Mouse (Mus musculus): ENCODE measurements at regions not wholly inside any gene's neighbourhood (a gene's known extent, or its start where the extent isn't known, plus 50 kb on each side); places are given as distances from the start of the nearest gene placed in this dataset.
A peak's percentile ranks its signal among the peaks of the same experiment; 100 is the strongest.

DNA sequence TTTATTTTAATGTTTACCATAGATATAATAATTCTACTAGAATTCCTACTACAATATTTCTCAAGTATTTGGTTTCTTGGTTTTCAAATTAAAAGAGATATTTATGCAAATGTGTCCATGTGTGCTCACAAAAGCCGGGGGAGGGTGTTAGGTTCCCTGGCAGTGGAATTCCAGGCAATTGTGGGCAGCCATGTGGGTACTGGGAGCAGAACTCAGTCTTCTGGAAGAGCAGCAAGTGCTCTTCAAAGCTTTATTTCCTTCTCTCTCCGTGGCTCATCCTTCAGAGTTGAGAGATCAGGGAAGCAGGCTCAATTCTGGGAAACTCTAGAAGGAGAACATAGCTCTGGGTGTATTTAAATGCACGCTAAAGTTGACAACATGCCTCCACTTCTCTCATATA, 178.8 kb upstream of the Fat4 start:
- H3K36me3 ChIP-seq (ENCODE audit: control insufficient read depth, insufficient read depth) = no peaks in the 10 kb centered on the region
- WGBS = 75% methylated on average over 3 of the region's 3 CpGs
- H3K4me2 ChIP-seq (ENCODE audit: low read length) = no peak overlapping the region
- ATAC-seq = no peak
- peaks cover 16% of the 10 kb centered on the region for H3K4me1 ChIP-seq (replicated peaks; ENCODE audit: control insufficient read depth, insufficient read depth, low read length)
- no peak overlapping the region for H3K9ac ChIP-seq (replicated peaks; ENCODE audit: low read depth, low read length)
- no peaks in the 10 kb centered on the region for H3K9me3 ChIP-seq (ENCODE audit: control insufficient read depth, low read length)
- no peak overlapping the region for H3K27ac ChIP-seq (ENCODE audit: low read length)
- H3K4me3 ChIP-seq (replicated peaks; ENCODE audit: low read length) = no peak overlapping the region
- no peaks in the 10 kb centered on the region for H3K27me3 ChIP-seq (replicated peaks; ENCODE audit: control insufficient read depth, insufficient read depth, low read length)

DNA sequence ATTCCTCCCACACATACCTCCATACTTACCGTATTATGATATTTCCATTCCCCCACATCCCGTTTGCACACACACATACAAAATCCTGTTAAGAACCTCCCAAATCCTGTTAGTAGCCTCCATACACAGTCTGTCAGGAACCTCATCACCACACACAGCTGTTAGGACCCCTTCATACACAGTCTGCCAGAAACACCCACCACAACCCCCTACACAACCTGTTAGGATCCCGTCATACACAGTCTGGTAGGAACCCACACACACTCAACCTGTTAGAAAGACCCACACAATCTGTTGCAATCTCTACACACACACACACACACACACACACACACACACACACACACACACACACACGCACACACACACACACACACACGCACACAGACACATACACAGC, 187.5 kb upstream of the Fat4 start:
- 82% methylated on average over 5 of the region's 5 CpGs for WGBS
- ATAC-seq = 0 out of 2 replicates have a peak, but pooled peaks have one; percentile 18
- Histone ChIP-seq H3K27me3 (replicated peaks; ENCODE audit: control insufficient read depth, insufficient read depth, low read length) (no peaks in the 10 kb centered on the region), H3K9me3 (ENCODE audit: control insufficient read depth, low read length) (no peaks in the 10 kb centered on the region), H3K27ac (ENCODE audit: low read length) (no peak overlapping the region), H3K4me2 (ENCODE audit: low read length) (no peak overlapping the region), H3K4me1 (replicated peaks; ENCODE audit: control insufficient read depth, insufficient read depth, low read length) (peaks cover 9% of the 10 kb centered on the region; the same call in 1 of the 2 replicates), H3K9ac (replicated peaks; ENCODE audit: low read depth, low read length) (no peak overlapping the region), H3K4me3 (replicated peaks; ENCODE audit: low read length) (no peak overlapping the region), H3K36me3 (ENCODE audit: control insufficient read depth, insufficient read depth) (no peaks in the 10 kb centered on the region)

DNA sequence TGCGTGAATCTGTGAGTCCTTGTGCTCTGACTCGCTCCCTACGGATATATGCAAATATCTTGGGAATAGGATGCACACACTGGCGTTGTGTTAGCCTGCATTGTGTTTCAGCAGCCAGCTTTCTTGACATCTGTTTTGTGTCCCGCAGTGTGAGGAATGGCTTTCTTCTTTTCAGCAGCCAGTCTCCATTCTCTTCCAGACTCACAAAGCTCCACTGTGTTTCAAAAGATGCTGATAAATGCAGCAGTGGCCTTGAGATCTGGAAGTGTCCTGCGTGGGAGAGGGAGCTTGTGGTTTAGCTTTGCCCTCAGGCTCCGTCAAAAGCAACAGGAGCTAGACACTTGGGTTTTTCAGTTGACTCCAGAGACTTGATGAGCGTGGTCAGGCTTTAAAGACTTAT, 188.9 kb upstream of the Fat4 start:
- Histone ChIP-seq H3K36me3 (ENCODE audit: control insufficient read depth, insufficient read depth) (no peaks in the 10 kb centered on the region), H3K27me3 (replicated peaks; ENCODE audit: control insufficient read depth, insufficient read depth, low read length) (no peaks in the 10 kb centered on the region), H3K4me2 (ENCODE audit: low read length) (no peak overlapping the region), H3K27ac (ENCODE audit: low read length) (no peak overlapping the region), H3K9me3 (ENCODE audit: control insufficient read depth, low read length) (no peaks in the 10 kb centered on the region), H3K4me1 (replicated peaks; ENCODE audit: control insufficient read depth, insufficient read depth, low read length) (peaks cover 9% of the 10 kb centered on the region; the same call in 1 of the 2 replicates), H3K9ac (replicated peaks; ENCODE audit: low read depth, low read length) (no peak overlapping the region), H3K4me3 (replicated peaks; ENCODE audit: low read length) (no peak overlapping the region)
- 7% methylated on average over 8 of the region's 8 CpGs for WGBS
- ATAC-seq = peak; percentile 61

DNA sequence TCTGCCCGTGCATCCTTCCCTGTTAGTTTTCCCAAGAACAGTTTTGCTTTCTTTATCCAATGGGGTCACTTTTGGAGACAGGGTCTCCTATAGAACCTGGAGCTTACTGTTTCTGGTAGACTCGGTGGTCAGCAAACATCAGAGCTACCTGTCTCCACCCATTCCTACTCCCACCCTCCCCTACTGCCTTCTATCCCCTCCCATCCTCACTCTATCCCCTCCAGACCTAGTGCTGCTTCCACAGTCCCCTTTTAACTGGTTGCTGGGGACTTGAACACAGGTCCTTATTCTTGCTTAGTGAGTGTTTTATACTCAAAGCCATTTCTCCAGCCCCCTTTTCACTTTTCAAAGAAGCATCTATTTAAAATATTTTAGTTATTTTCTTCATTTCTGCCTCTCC, 189.4 kb upstream of the Fat4 start:
- Histone ChIP-seq H3K9me3 (ENCODE audit: control insufficient read depth, low read length) (no peaks in the 10 kb centered on the region), H3K4me1 (replicated peaks; ENCODE audit: control insufficient read depth, insufficient read depth, low read length) (peaks cover 9% of the 10 kb centered on the region; the same call in 1 of the 2 replicates), H3K27me3 (replicated peaks; ENCODE audit: control insufficient read depth, insufficient read depth, low read length) (no peaks in the 10 kb centered on the region), H3K27ac (ENCODE audit: low read length) (no peak overlapping the region), H3K4me2 (ENCODE audit: low read length) (no peak overlapping the region), H3K9ac (replicated peaks; ENCODE audit: low read depth, low read length) (no peak overlapping the region), H3K36me3 (ENCODE audit: control insufficient read depth, insufficient read depth) (no peaks in the 10 kb centered on the region), H3K4me3 (replicated peaks; ENCODE audit: low read length) (no peak overlapping the region)
- 79% methylated on average over 2 of the region's 2 CpGs for WGBS
- no peak for ATAC-seq

DNA sequence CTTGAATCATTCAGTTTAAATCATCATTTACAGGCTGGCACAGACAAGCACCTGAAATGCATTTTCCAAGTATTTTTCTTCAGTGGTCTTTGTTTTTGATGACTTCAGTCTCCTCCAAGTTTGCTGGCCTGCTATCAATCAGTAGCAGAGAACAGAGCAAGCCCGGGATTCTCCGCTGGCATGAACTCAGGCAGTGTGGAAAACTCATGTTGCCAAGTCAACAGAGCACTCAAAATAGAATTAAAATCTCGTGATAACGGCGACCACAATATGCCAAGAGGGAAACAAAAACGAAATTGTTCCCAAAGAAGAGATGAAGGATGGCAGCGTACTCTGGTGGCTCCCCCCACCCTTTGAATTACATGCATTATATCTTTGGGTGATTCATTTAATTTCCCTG, 190.9 kb upstream of the Fat4 start:
- no peak overlapping the region for H3K9ac ChIP-seq (replicated peaks; ENCODE audit: low read depth, low read length)
- peaks cover 9% of the 10 kb centered on the region; the same call in 1 of the 2 replicates for H3K4me1 ChIP-seq (replicated peaks; ENCODE audit: control insufficient read depth, insufficient read depth, low read length)
- H3K27ac ChIP-seq (ENCODE audit: low read length) = no peak overlapping the region
- 50% methylated on average over 7 of the region's 7 CpGs for WGBS
- no peak overlapping the region for H3K4me3 ChIP-seq (replicated peaks; ENCODE audit: low read length)
- 0 out of 2 replicates have a peak, but pooled peaks have one; percentile 28 for ATAC-seq
- no peaks in the 10 kb centered on the region for H3K27me3 ChIP-seq (replicated peaks; ENCODE audit: control insufficient read depth, insufficient read depth, low read length)
- H3K9me3 ChIP-seq (ENCODE audit: control insufficient read depth, low read length) = no peaks in the 10 kb centered on the region
- no peaks in the 10 kb centered on the region for H3K36me3 ChIP-seq (ENCODE audit: control insufficient read depth, insufficient read depth)
- H3K4me2 ChIP-seq (ENCODE audit: low read length) = no peak overlapping the region

DNA sequence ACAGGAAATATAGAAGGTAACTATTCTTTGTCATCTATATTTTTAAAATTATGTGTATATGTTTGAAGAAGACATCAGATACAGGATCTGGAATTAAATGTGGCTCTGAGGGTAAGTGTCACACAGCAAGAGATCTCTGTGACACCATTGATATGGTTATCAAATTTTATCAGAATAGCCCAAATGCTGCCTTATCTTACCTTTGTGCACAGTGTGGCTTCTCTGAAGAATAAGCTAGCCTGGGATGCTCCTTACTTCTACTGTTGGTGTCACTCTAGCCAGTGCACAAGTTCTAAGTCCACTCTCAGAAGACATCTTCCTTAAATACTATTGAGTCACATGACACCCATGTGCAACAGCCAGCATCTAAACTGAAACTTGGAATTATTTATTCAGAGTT, 194.0 kb upstream of the Fat4 start:
- no peak overlapping the region for H3K4me2 ChIP-seq (ENCODE audit: low read length)
- no peak overlapping the region for H3K4me3 ChIP-seq (replicated peaks; ENCODE audit: low read length)
- peaks cover 2% of the 10 kb centered on the region; the same call in 1 of the 2 replicates for H3K4me1 ChIP-seq (replicated peaks; ENCODE audit: control insufficient read depth, insufficient read depth, low read length)
- no peaks in the 10 kb centered on the region for H3K36me3 ChIP-seq (ENCODE audit: control insufficient read depth, insufficient read depth)
- H3K9me3 ChIP-seq (ENCODE audit: control insufficient read depth, low read length) = peaks cover 4% of the 10 kb centered on the region; the same call in 1 of the 2 replicates
- H3K27me3 ChIP-seq (replicated peaks; ENCODE audit: control insufficient read depth, insufficient read depth, low read length) = no peaks in the 10 kb centered on the region
- no peak overlapping the region for H3K9ac ChIP-seq (replicated peaks; ENCODE audit: low read depth, low read length)
- no peak overlapping the region for H3K27ac ChIP-seq (ENCODE audit: low read length)
- ATAC-seq = no peak

DNA sequence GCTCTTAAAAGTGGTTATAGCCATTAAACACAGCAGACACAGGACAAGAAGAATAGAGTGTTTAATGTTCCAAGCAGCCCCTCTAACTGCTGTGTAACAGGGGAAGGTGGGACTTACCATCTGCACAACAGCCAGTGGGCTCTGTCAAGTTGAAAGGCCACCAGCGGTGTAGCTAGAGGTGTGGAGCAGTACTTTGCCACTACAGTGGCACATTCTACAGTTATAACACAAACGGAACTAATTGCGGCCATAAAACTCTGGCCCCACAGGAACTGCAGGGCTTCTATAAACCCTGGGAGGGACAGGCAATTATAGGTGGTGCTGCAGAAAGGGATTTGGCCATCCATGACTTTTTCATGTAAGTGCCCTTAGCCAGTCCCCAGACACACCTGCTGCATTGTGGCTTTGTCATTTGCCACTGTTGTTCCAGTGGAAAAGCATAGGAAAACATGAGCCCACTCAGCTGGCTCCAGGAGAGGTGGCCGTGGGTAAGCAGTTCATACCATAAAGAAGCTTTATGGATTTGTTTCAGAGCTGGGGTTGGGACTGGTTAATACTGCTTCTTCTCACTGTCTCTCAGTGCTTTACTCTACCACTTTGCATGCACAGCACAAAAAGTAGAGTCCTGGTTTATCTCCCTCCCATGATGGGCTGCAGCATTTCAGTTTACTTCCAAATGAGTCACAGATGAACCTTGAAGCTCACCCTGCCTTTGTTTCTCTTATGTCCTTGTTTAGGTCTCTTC, 199.8 kb upstream of the Ankrd50 start:
- H3K4me2 ChIP-seq (ENCODE audit: low read length) = no peak overlapping the region
- ATAC-seq = no peak
- H3K36me3 ChIP-seq (ENCODE audit: control insufficient read depth, insufficient read depth) = no peaks in the 10 kb centered on the region
- no peak overlapping the region for H3K9ac ChIP-seq (replicated peaks; ENCODE audit: low read depth, low read length)
- H3K4me3 ChIP-seq (replicated peaks; ENCODE audit: low read length) = no peak overlapping the region
- peaks cover 4% of the 10 kb centered on the region; the same call in 1 of the 2 replicates for H3K9me3 ChIP-seq (ENCODE audit: control insufficient read depth, low read length)
- H3K4me1 ChIP-seq (replicated peaks; ENCODE audit: control insufficient read depth, insufficient read depth, low read length) = no peaks in the 10 kb centered on the region
- no peaks in the 10 kb centered on the region for H3K27me3 ChIP-seq (replicated peaks; ENCODE audit: control insufficient read depth, insufficient read depth, low read length)
- no peak overlapping the region for H3K27ac ChIP-seq (ENCODE audit: low read length)
- WGBS = 78% methylated on average over 4 of the region's 4 CpGs

DNA sequence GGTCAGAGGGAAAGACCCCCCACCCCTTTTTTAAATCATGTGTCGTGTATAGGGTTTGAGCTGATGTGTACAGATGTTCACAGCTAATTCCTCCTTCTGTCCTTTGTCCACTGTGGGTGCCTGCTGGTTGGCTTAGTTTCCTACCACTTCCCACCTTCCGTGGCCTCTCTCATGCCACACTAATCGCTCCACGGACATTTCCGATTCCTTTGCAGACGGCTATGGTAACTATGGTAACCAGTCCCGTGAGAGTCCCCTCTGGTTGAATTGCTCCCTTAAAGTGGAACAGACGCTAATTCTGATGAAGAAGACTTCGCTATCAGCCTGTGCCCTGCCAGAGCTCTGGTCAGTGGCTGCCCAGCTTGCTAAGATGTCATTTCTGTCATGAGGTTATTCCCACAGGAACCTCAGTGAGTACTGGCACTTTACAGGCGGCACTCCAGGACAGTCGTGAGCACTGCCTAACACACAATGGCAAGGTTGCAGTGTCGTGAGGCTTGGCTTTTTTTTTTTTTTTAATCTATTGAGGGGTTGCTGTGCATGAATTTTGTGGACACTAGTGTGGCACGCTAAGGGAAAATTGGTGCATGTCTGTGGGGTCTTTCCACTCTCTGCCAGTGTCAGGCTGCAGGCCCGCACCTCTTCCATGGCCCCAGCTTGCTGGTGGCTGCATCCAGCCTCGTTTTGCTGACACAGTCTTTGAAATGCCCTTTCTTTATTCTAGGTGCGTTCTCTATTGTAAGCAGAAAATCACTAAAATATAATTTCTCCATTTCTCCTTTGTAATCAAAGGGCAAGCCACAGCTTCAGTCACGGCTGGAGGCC, 179.2 kb upstream of the Ankrd50 start:
- WGBS = 38% methylated on average over 17 of the region's 17 CpGs
- peak; percentile 68 for ATAC-seq
- H3K9me3 ChIP-seq (ENCODE audit: control insufficient read depth, low read length) = 0 out of 2 replicates have a peak, but pooled peaks cover 4% of the 10 kb centered on the region
- no peak overlapping the region for H3K27ac ChIP-seq (ENCODE audit: low read length)
- no peak overlapping the region for H3K4me3 ChIP-seq (replicated peaks; ENCODE audit: low read length)
- H3K4me1 ChIP-seq (replicated peaks; ENCODE audit: control insufficient read depth, insufficient read depth, low read length) = peaks cover 6% of the 10 kb centered on the region
- H3K4me2 ChIP-seq (ENCODE audit: low read length) = peak overlapping the region; percentile 13; the same call in 1 of the 2 replicates
- no peaks in the 10 kb centered on the region for H3K36me3 ChIP-seq (ENCODE audit: control insufficient read depth, insufficient read depth)
- no peak overlapping the region for H3K9ac ChIP-seq (replicated peaks; ENCODE audit: low read depth, low read length)
- H3K27me3 ChIP-seq (replicated peaks; ENCODE audit: control insufficient read depth, insufficient read depth, low read length) = no peaks in the 10 kb centered on the region

DNA sequence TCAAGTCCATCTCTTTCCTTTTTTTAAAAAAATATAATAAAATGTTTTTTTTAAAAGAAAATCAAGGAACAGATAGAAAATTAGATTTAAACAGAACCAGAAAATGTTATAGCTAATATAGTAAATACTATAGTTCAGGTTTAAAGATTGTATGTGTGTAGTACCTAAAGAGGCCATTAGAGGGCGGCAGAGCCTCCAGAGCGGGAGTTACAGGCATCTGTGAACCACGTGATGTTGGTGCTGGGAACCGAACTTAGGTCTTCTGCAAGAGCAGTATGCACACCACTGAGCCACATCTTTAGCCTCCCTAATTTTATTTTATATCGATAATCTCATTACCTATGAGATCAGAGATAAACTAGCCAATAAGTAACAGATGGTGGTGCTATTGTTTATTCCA, 178.4 kb upstream of the Ankrd50 start:
- H3K4me1 ChIP-seq (replicated peaks; ENCODE audit: control insufficient read depth, insufficient read depth, low read length) = peaks cover 6% of the 10 kb centered on the region
- WGBS = 69% methylated on average over 5 of the region's 5 CpGs
- H3K4me3 ChIP-seq (replicated peaks; ENCODE audit: low read length) = no peak overlapping the region
- H3K27ac ChIP-seq (ENCODE audit: low read length) = no peak overlapping the region
- no peak overlapping the region for H3K9ac ChIP-seq (replicated peaks; ENCODE audit: low read depth, low read length)
- H3K36me3 ChIP-seq (ENCODE audit: control insufficient read depth, insufficient read depth) = no peaks in the 10 kb centered on the region
- H3K27me3 ChIP-seq (replicated peaks; ENCODE audit: control insufficient read depth, insufficient read depth, low read length) = no peaks in the 10 kb centered on the region
- no peak for ATAC-seq
- H3K4me2 ChIP-seq (ENCODE audit: low read length) = no peak overlapping the region
- H3K9me3 ChIP-seq (ENCODE audit: control insufficient read depth, low read length) = 0 out of 2 replicates have a peak, but pooled peaks cover 4% of the 10 kb centered on the region

Data from forebrain, embryonic 16.5 days (tissue).